Mouse (Mus musculus) cerebellum, adult 9-11 months (tissue): ENCODE measurements around the gene Klc1.
A peak's percentile ranks its signal among the peaks of the same experiment; 100 is the strongest.

ENCODE experiments used
- DNase-seq: peaks from one replicate; pipeline ENCODE4 v3.0.0; 2022

The Klc1 gene

DNA sequence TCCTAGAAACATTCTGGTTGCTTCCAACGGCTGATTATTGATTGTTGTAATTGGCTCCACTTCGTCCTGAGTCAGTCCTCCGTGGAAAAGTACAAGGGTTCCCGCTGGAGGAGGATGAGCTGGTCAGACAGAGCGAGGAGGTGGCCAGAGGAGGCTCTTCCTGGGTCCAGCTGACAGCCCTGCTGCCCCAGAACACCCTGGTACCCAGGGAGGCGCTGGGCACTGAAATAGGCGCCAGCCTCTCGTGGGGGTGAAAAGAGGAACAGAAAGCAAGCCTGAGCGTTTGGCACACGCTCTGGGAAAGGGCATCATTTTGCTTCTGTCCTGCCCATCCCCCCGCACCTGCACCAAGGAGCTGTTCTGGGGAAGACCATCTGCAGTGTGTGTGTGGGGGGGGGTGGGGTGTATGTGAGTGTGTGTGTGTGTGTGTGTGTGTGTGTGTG is 14.6 kb upstream of the Klc1 start:
- DNase-seq = no peak

DNA sequence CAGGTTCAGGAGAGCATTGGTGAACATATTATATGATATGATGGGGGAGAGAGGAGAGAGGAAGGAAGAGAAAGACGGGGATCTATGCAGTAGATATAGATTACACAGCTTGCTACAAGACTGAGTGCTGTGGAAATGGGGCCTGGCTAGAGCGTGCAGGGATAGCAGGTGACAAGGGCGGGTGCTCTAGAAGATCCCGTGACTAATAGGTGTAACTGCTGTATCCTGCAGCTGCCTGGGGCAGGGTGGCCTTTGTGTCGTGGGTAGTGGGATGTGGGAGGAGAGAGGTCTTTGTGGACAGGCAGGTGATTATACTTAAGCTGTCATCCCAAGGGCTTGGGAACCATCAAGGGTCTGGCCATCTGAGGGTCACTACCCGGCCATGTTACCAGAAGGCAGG is 13.4 kb upstream of the Klc1 start:
- no peak for DNase-seq

DNA sequence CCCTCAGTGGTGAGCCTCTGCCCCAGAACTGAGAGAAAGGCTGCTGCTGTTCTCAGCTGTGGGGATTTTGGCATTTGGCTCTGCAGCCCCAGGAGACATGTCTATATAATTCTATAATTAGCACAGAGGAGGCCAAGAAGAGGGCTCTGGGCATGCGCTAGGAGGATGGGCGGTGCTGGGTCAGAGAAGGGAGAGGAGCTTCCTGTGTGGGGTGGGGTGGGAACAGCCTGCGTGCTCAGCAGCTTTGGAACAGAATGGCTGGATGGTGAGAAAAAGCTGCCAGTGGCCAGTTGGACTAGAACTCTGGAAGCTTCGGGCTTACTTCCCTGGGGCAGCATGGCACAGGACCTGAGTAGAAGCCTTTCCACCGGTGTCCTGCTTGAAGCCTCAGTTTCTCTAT is 12.6 kb upstream of the Klc1 start:
- peak; percentile 52 for DNase-seq

DNA sequence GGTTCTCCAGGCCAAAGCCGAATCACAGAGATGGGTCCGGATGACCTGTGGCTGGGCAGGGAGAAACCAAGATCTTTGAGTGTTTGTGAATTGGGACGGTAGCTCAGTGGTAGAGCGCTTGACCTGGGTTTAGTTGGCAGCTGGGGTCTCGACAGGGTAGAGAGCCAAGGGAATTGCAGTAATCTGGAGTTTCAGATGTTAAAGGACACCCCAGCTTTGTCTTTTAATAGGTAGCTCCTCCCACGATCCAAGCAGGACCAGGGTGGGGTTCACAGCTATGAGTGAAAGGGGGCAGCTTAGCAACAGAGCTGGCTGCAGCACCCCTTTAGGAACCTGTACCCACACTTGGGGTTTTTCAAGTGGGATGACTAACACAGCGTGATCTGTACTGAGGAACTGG is 11.2 kb upstream of the Klc1 start:
- no peak for DNase-seq

DNA sequence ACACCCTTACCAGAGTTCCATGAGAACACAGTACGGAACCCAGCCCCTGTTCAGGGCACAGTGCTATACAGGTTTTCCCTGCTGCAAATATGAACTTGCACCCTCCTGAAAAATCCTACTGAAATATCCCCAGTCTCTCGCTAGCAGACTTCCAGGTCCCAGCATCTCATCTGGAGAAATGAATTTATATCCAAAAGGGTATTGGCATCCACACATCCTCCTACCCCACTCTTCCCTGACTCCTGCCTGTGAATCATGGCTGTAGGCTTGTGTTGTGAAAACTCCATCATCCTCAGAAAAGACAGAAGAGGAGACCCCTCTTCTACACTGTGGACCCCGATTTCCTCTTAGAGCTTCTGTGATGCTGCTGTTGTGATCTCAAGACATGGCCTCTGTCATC is 7.9 kb upstream of the Klc1 start:
- DNase-seq = no peak

DNA sequence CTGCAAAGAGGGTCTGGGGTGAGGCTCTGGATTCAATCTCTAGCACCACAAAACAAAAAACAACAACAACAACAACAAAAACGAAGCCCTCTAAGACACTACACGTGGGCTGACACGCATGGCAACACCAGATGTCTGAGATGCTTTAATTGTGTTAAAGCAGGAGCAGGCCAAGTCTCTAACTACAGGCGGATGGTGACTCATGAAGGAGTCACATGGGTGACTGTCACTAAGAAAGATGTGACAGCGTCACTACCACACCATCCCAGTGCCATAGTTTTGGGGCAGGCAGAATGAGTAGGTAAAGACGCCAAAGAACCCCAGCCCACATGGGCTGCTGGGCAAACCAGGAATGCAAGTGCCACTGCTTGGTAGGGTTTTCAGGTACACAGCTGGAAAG is 6.2 kb upstream of the Klc1 start:
- DNase-seq = no peak

DNA sequence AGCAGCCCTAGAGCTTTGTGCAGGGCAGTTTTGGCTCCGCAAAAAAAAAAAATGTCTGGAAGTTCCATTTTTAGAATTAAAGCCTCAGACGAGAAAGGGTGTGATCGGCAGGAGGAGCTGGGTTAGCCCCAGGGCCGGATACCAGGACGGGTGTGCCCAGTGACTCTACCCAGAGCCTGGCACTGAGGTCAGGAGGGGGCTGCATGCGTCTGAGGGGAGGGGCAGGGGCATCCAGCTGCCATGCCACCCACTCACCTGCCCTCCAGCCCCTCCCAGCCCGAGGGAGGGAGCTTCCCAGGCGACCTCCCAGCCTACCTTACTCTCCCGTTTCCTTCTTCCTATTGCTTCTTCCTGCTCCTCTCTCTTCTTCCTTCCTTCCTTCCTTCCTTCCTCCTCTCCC is 5.3 kb upstream of the Klc1 start:
- DNase-seq = no peak

DNA sequence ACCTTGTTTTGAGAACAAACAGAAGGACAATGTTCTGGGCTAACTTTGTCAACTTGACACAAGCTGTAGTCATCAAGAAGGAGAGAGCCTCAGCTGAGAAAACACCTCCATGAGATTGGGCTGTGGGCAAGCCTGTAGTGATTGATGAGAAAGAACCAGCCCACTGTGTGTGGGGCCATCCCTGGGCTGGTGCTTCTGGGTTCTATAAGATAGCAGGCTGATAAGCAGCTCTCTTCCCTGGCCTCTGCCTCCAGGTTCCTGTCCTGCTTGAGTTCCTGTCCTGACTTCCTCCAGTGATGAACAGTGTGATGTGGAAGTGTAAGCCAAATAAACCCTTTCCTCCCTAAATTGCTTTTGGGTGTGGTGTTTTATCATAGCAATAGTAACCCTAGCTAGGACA is 3.9 kb upstream of the Klc1 start:
- no peak for DNase-seq

DNA sequence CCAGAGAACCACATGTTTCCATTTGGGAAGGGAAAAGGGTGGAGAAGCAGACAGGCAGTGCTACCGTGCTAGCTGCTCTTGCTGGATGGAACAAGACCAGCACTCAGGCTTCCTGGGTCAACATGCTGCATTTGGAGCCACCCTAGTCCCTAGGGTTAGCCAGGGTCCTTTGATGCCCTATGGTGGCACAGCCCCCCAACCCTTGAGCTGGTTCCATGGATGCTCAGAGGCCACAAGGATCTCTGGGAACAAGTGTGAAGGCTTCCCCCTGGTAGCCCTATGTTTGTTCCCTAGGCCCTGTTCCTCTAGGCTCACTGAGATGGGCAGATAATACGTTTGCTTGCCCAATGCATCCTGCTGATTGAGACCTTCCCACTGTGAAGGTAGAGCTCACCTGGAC is 3.4 kb upstream of the Klc1 start:
- no peak for DNase-seq

DNA sequence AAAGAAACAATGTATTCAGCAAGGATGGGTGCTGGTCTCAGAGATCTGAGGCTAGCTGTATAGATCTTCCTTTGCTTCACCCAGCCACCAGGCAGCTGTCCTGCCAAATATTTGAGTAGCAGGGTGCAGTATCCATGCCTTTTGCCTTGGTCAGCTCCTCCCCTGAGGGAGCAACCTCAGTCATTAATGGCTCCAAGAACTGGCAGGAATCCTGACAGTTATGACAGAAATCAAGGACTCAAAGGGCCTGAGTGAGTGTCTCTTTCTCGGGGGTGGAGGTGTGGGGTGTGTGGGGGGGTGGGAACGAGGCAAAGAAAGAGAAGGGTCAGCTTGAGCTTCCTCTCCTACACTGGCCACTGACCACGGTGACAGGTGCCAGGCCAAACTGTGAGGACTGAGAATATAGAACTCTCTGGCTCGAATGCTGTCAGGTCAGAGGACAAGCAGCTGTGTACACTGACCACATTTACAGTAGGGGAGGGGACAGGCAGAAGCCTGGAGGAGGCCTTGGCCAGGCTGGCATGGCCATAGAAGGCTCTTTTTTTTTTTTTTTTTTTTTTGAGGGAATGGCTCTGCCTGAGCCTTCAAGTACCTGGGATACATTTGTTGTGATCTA is 2.5 kb upstream of the Klc1 start:
- DNase-seq = no peak

DNA sequence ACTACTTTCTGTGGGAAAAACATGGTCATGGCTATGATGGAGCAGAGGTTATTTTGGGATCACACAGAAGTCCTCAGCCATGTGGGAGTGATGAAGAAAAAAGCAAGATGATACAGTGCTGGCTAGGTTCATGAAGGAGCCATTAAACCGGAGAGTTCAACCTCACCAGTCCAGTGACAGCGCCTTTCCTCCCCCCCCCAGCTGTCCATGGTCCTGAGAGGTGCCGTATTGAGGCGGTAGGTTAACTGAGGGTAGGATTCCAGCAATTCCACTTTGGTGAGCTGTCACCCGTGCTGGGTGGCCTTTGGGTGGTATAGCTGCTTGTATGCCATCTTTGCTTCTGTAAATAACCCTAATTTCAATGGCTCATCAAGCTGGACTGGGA is 2.0 kb upstream of the Klc1 start:
- DNase-seq = no peak

DNA sequence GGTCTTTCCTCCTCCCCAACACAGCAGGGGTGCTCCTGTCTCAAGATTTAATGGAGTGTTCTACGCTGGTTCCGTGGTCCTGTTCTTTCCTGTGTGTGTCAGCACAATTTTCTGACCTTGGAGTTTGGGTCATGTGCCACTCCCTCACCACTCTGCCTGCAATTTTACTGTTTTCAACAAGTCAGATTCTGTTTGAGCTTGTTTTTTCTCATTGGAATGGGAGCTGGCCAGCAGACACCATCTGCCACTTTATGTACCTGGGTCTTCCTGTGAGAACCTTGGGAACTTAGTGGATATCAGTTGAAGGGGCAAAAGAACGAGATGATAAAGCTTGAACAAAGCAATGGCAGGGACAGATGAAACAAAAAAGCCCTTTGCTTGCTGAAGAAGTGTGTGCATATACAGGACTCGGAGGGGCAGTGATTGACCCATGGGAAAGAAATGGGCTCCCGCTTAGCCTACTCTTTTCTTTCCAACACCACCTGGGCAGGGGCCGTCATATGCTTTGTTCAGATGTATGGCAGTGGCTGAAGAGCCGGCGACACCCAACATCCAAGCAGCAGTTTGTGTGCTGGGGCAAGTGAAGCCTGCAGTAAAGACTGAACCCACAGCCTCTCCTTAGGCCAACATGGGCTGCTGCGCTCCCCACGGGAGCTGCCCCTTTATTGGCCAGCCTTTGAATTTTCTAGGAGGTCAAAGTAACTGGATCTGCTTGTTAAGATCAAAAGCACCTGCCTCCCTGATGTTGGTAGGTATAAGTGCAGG is 906 bp upstream of the Klc1 start:
- peak; percentile 61 for DNase-seq

DNA sequence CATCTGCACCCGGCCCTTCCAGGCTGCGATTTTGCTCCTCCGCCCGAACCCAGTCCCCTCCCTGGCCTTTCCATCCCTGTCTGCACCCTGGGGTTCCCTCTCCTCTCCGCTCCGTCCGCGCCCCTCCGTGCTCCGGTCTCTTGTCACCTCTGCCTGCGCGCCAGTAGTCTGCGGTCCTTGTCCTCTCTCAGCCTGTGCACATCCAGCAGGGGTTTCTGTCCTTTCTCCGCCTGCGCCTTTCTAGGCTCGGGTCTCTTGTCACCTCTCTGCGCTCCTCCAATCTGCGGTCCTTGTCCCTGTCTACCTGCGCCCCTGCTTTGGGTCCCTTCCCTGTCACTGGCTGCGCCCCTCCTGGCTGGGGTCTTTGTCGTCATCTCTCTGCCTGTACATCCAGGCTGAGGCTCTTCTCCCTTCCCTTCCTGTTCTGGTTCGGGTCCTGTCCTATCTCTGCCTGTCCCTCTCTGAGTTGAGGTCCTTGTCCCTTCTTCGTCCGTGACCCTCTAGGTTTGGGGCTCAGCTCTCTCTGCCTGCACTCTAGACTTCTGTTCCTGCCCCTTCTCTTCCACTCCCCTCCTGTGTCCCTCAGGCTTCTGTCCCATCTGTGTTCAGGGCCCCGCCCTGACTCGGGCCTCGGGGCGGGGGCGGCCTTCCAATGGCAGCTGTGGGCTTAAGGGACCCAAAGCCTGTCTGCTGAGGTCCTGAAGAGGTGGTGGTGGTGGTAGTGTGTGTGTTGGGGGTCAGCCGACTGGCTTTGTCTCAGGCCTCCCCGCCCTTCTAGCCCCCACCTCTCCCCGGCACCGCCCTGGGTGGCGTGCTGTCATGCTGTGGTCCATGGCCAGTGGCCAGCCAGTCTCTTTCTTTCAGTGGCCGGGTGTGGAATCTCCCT is 770 bp downstream of the Klc1 start:
- DNase-seq = peak; percentile 79

DNA sequence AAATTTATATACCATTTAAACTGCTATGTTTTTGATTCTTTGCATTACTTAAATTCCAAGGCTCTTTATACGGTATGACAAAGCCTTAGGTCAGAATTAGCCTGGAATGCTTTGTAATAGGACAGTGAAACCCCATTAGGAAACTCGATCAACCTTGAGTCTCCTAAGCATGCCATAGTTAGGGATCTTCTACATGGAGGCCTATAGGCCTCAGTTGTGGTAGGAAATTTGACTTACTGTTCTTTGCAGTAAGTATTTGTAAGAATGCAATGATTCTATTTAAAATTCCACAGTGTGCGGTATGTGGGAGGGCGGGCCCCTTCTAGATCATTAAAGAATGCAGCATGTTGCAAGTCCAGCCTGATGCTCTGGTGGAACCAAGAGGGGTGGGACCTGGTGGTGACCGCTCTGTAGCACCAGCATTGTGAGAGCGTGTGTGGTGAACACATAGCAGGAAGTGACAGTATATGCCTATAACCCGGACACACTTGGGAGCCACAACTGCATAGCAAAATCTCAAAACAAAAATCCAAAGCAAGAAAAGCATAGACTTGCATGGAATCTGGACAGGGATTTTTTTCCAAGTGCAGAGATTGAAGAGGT is 1.8 kb downstream of the Klc1 start:
- no peak for DNase-seq

DNA sequence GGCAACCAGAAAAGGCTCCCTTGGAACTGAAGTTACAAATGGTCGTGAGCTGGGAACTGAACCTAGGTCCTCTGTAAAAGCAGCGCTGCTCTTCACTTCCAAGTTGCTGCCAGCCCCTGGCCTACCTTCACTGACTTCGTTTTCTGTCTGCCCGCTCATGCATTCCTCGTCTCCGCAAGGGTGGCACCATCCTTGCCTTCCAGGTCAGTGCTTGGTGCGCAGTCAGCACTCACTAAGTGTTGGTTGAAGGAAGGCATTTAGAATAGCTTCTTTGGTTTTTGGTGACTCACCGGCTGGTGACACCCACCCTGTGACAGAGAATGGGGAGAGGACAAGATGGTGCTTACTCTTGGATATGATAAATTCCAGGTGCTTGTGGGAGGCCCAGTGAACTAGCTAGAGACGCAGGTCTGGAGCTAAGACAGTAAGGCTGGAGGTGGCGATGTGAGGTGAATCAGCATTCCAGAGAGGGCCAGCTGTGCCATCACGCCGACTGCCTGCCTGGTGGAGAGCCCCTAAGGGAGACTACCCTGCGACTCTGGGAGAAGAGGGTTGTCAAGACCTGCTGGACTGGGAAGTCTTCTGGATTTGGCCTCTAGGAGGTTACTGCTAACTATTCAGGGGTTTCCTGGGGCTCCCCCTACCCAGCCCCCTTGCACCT is 4.1 kb downstream of the Klc1 start:
- no peak for DNase-seq

DNA sequence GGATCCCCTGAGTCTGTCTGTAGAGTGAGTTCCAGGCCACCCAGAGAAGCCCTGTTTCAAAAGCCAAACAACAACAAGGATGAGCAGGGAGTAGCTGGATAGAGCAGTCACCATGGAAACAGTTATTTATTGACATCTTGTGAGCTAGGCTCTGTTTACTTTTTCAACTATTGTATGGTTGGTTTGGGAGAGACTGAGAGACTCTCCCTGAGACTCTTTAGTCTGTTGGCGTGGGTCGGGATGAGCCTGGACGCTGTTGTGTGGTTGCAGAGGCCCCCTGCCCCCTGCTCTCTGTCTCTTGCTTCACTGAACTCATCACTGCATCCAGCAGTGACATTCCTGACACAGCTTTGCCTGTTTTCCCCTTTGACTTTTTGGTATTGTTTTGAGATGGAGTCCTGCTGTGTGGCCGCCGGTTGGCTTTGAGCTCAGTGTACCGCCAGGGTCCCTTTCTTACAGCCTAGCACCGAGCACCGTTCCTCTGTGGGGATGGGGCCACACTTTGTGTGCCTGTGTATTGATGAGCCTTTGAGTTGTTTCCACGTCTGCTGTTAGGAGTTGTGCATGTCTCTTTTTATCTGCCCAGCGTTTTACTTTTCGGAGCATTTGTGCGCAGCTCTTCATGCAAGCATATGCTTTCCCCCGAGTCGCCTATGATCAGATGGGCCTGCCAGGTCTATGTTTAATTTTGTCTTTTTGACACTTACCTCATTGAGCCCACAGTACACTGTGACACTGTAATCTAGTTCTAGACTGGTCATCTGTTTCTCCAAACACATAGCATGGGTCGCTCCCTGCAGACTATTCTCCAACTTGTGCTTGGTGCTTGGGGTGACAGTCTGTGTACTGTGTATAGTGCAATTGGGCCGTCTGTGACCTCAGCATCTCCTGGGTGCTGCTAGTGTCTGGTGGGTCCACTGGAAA is 7.9 kb downstream of the Klc1 start:
- peak; percentile 47 for DNase-seq

DNA sequence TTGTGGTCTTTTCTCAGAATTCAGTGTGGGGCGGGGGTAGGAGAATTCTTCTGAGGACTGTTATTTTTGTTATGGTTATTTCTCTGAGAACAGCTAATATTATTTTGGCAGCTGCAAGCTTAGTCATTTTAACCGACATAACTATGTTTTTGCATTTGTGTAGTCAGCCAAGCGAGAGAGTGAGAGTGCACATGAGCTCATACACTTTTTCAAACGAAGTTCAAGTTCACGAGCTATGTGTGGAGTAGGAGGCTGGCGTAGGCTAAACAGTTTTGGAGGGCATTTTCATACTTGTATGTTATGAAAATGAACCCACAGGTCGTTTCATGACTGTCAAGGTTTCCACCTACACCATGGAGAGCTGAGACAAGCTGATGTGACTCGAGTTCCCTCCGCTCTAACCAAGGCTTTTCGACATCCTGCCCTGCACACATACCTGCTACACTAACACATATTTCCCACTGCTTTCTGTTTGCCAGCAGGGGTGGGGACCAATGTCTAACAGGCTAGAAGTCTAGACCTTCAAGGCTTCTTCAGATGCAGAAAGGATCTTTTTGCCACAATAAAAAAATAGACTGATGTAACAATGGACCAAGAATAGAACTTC is 9.8 kb downstream of the Klc1 start:
- no peak for DNase-seq

DNA sequence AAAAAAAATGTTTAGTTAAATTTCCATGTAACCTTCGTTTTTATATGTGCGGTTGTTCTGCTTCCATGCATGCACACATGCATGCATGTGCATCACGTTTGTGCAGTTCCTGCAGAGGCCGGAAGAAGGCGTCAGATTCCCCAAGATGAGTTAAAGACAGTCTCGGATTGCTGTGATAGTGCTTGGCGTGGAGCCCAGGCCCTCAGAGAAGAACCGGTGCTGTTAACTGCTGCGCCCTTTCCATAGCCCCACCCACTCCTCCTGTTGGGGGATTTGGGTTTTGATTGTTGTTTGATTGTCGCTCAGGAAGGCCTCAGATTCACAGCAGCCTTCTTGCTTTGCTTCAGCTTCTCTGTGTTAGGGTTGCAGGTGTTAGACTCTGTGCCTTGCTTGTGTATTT is 10.7 kb downstream of the Klc1 start:
- DNase-seq = peak; percentile 51

DNA sequence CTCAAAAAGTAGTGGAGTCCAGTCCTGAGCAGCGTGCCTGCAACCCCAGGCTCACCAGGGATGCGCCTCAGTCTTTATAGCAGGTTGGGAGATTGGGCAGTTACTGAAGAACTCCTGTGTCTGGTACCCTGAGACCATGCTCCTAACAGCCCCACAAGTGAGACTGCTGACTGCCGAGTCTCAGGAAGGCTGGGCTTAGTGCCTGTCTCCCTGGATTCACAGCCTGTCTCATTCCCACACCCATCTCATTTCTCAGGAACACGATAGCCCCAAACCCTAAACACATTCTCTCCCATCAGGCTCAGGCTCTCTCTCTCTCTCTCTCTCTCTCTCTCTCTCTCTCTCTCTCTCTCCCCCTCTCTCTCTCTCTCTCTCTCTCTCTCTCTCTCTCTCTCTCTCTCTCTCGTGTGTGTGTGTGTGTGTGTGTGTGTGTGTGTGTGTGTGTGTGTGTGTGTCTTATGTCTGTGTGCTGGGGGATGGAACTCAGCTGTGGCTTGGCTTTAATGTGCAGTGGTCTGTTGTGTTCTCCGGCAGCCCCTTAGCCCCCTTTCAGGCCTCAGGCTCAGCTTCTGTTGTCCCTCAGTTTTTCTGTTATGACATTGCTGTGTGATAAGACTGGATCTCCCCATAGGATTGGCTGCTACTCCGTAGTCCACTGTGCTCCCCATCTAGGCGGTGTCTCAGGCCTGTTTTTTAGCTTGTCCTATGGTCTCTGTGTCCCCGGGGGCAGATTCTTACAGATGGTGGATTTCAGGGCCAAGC is 11.3 kb downstream of the Klc1 start:
- DNase-seq = no peak

DNA sequence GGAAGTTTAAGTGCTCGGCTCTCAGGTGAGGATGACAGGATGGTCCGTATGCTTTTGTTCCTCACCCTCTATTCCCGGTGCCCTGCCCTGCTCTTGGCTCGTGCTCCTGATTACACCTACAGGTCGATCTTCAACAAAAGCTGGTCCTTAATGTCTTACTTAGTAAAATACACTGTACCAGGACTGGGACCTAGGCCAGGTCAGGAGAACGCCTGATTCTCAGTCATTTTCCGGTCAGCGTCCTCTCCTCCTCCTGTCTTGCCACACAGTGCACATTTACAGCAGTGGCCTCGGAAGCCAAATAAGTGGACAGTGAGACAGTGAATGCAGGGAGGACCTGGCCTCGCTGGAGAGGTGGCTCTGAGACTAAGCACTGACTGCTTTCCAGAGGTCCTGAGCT is 12.0 kb downstream of the Klc1 start:
- no peak for DNase-seq

DNA sequence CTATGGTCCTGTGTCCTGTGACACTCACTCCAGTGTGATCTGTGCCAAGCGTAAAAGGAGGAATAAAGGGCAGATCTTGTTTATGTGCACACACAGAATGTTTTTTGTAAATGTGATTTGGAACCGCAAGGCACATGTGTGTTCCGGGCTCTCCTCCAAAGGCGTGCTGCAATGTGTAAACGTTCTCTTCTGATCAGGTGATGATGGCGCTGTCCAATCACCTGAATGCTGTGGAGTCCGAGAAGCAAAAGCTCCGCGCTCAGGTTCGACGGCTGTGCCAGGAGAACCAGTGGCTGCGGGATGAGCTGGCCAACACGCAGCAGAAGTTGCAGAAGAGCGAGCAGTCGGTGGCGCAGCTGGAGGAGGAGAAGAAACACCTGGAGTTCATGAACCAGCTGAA is 15.5 kb downstream of the Klc1 start:
- no peak for DNase-seq
